Mouse (Mus musculus) limb, embryonic 14.5 days (tissue): ENCODE data around the gene Zfp697. TPM values are rescaled to one million over a fixed set of nuclear protein-coding genes. Genes with fewer than 3 reads are reported as not detected.

Experiments used
- ATAC-seq: fragments of 200-750 bp; cut with Nextera tagmentation; 2 replicates; pipeline ENCODE4 v1.8.0; 2017; ENCODE audit warnings: low read depth, moderate number of reproducible peaks, moderate TSS enrichment; ENCODE audit not compliant: low FRiP score
- DNase-seq: peaks from one replicate; pipeline ENCODE4 v3.0.0-alpha.2; 2015; ENCODE audit warnings: low spot score
- H3K27ac ChIP-seq: fragments of 300-500 bp; sonication (generic); replicated peaks from 2 replicates; pipeline ENCODE4 v1.5.1; 2014; ENCODE audit warnings: low read depth, mild to moderate bottlenecking, low read length, moderate library complexity, mixed read lengths
- H3K27me3 ChIP-seq: fragments of 300-500 bp; sonication (generic); 2 replicates; pipeline ENCODE4 v1.6.1; 2014; ENCODE audit warnings: low read length, mixed read lengths; ENCODE audit not compliant: control insufficient read depth, insufficient read depth
- H3K36me3 ChIP-seq: fragments of 300-500 bp; sonication (generic); 2 replicates; pipeline ENCODE4 v1.6.1; 2014; ENCODE audit warnings: mild to moderate bottlenecking, low read length, moderate library complexity, mixed read lengths; ENCODE audit not compliant: control insufficient read depth, insufficient read depth
- H3K4me1 ChIP-seq: fragments of 300-500 bp; sonication (generic); 2 replicates; pipeline ENCODE4 v1.6.1; 2014; ENCODE audit warnings: antibody characterized with exemption, low read length, mixed read lengths; ENCODE audit not compliant: control insufficient read depth, insufficient read depth
- H3K4me2 ChIP-seq: fragments of 300-500 bp; sonication (generic); replicated peaks from 2 replicates; pipeline ENCODE4 v1.6.1; 2014; ENCODE audit warnings: low read depth, mild to moderate bottlenecking, low read length, moderate library complexity; ENCODE audit not compliant: severe bottlenecking
- H3K4me3 ChIP-seq: fragments of 300-500 bp; sonication (generic); replicated peaks from 2 replicates; pipeline ENCODE4 v1.5.1; 2014; ENCODE audit warnings: low read length
- H3K9ac ChIP-seq: fragments of 300-500 bp; sonication (generic); 2 replicates; pipeline ENCODE4 v1.6.1; 2014; ENCODE audit warnings: mild to moderate bottlenecking, low read depth, low read length, moderate library complexity; ENCODE audit not compliant: severe bottlenecking
- H3K9me3 ChIP-seq: fragments of 300-500 bp; sonication (generic); 2 replicates; pipeline ENCODE4 v1.6.1; 2016; ENCODE audit warnings: low read length; ENCODE audit not compliant: control insufficient read depth
- POLR2A ChIP-seq: fragments of 200-500 bp; IDR thresholded peaks from 2 replicates; pipeline ENCODE4 v1.8.0; 2012; ENCODE audit warnings: inconsistent platforms, mild to moderate bottlenecking, moderate library complexity, borderline replicate concordance; ENCODE audit not compliant: insufficient read depth, insufficient read length; ENCODE audit errors: extremely low read depth
- WGBS: fragments of 180-500 bp; shearing (Covaris S2); extraction: QIAGEN DNeasy Blood & Tissue Kit; methylation state at CpG from one replicate; pipeline ENCODE4 v1.1.7; 2014; 5-methylcytosine and 5-hydroxymethylcytosine counted together
- polyA plus RNA-seq, 2 experiments: library from polyadenylated mRNA; depleted of rRNA in 1 of 2; stranded (reverse) in 1 of 2; unstranded in 1 of 2; fragments of >200 nt; fragmentation: Nextera tagmentation in 1 of 2; extraction: Ambion mirVana in 1 of 2; gene quantifications; 2 replicates each; pipeline versions ENCODE4 v1.2.1 to v1.2.3; 2012 to 2014

Zfp697 gene
- polyA plus RNA-seq, 2 experiments: 6.4 to 8.6 TPM

GRCm38 (mm10) chr3:98426749-98427148, 44.5 kb downstream of the Zfp697 start:
- Histone ChIP-seq H3K4me2 (peak overlapping the region; percentile 99), H3K9ac (no peak overlapping the region), H3K4me1 (peaks cover 5% of the 10 kb centered on the region; the same call in 1 of the 2 replicates), H3K4me3 (peak overlapping the region; percentile 59), H3K27ac (no peak overlapping the region), H3K36me3 (no peaks in the 10 kb centered on the region), H3K27me3 (peaks cover 29% of the 10 kb centered on the region), H3K9me3 (no peaks in the 10 kb centered on the region)
- WGBS: 49% methylated on average over 5 of the region's 5 CpGs
- ATAC-seq: no peak
- DNase-seq: no peak
- TF ChIP-seq POLR2A: no peak

GRCm38 (mm10) chr3:98427260-98427599, 45.0 kb downstream of the Zfp697 start:
- DNase-seq: no peak
- Histone ChIP-seq H3K9ac (peak overlapping the region; percentile 46; the same call in 1 of the 2 replicates), H3K36me3 (no peaks in the 10 kb centered on the region)

GRCm38 (mm10) chr3:98427600-98428448, 45.6 kb downstream of the Zfp697 start:
- peak; percentile 89 for ATAC-seq
- WGBS: 2% methylated on average over 93 of the region's 110 CpGs
- H3K27ac ChIP-seq: no peak overlapping the region

More at GRCm38 (mm10) chr3:98427260-98427599, 45.0 kb downstream of the Zfp697 start:
- Histone ChIP-seq H3K27ac (no peak overlapping the region), H3K4me3 (peak overlapping the region; percentile 59), H3K9me3 (no peaks in the 10 kb centered on the region), H3K4me1 (peaks cover 5% of the 10 kb centered on the region; the same call in 1 of the 2 replicates), H3K4me2 (peak overlapping the region; percentile 99), H3K27me3 (peaks cover 29% of the 10 kb centered on the region)
- WGBS: under 1% methylated on average over 18 of the region's 23 CpGs
- TF ChIP-seq POLR2A: no peak
- ATAC-seq: no peak; the same call in 1 of the 2 replicates

DNA sequence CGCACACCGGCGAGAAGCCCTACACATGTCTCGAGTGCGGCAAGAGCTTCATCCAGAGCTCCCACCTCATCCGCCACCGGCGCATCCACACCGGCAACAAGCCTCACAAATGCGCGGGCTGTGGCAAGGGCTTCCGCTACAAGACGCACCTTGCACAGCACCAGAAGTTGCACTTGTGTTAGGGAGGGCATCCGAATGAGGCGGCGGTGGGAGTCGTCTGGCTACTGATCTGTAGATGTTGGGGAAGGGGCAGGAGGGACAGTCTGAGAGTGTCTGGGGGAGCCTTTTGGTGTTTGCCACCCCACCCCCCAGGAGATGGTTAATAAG, 46.2 kb downstream of the Zfp697 start:
- peak overlapping the region; percentile 46 for H3K9ac ChIP-seq
- no peak for ATAC-seq
- H3K9me3 ChIP-seq: no peaks in the 10 kb centered on the region
- DNase-seq: no peak
- WGBS: 2% methylated on average over 17 of the region's 17 CpGs
- no peak overlapping the region for H3K27ac ChIP-seq
- H3K27me3 ChIP-seq: peaks cover 29% of the 10 kb centered on the region
- no peaks in the 10 kb centered on the region for H3K36me3 ChIP-seq
- no peak for TF ChIP-seq POLR2A
- H3K4me2 ChIP-seq: peak overlapping the region; percentile 99
- H3K4me3 ChIP-seq: peak overlapping the region; percentile 59
- peaks cover 5% of the 10 kb centered on the region; the same call in 1 of the 2 replicates for H3K4me1 ChIP-seq

More at GRCm38 (mm10) chr3:98427600-98428448, 45.6 kb downstream of the Zfp697 start:
- Histone ChIP-seq H3K4me1 (peaks cover 5% of the 10 kb centered on the region; the same call in 1 of the 2 replicates), H3K27me3 (peaks cover 29% of the 10 kb centered on the region), H3K4me3 (peak overlapping the region; percentile 59), H3K9ac (peak overlapping the region; percentile 46), H3K36me3 (no peaks in the 10 kb centered on the region), H3K4me2 (peak overlapping the region; percentile 99), H3K9me3 (no peaks in the 10 kb centered on the region)
- TF ChIP-seq POLR2A: no peak
- peak; percentile 53 for DNase-seq

DNA sequence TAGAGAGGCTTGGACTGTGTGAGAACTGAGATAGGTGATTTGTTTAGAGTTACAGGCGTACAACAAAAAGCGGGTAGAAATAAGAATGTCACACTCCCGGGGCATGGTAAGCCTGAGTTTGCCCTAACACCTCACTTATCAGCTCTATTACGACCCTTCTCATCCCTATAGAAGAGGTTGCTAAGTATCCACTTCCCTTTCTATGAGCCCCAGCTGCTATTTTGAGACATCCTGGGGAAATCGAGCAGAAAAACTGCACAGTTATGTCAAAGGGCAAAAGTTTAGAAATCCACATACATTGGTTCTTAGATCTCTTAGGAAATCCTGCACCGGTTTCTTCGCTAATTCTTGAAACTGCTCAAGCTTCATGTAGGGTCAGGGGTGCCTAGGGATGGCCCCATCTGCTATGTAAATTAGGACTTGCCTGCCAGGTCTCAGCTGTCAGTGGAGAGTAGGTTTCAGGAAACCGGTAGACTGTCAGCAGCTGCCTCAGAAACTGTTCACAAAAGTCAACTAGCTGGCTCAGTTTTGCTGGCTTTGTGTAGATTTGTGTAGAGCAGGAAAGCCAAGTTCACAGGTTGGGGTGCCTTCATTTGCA, 46.8 kb downstream of the Zfp697 start:
- Histone ChIP-seq H3K4me2 (peak overlapping the region; percentile 99; the same call in 1 of the 2 replicates), H3K27me3 (peaks cover 29% of the 10 kb centered on the region), H3K4me1 (peaks cover 5% of the 10 kb centered on the region; the same call in 1 of the 2 replicates), H3K36me3 (no peaks in the 10 kb centered on the region), H3K9ac (no peak overlapping the region), H3K27ac (no peak overlapping the region), H3K9me3 (no peaks in the 10 kb centered on the region), H3K4me3 (no peak overlapping the region)
- no peak for TF ChIP-seq POLR2A
- no peak for DNase-seq
- 31% methylated on average over 8 of the region's 8 CpGs for WGBS
- ATAC-seq: no peak
